Mouse (Mus musculus) small intestine, adult 2 months (tissue): ENCODE measurements around the gene B4galt2.

Source experiments
- CTCF ChIP-seq: fragments of 200-500 bp; IDR thresholded peaks from 2 replicates; pipeline ENCODE4 v1.5.1; 2012; ENCODE audit warnings: low read depth, mild to moderate bottlenecking, control low read depth, inconsistent platforms, low read length, moderate library complexity, mixed read lengths; ENCODE audit not compliant: insufficient replicate concordance, insufficient read length; ENCODE audit errors: extremely low read depth
- POLR2A ChIP-seq: fragments of 200-500 bp; IDR thresholded peaks from 2 replicates; pipeline ENCODE4 v1.6.1; 2012; ENCODE audit warnings: low read depth, mild to moderate bottlenecking, control low read depth, inconsistent platforms, low read length, moderate library complexity

DNA sequence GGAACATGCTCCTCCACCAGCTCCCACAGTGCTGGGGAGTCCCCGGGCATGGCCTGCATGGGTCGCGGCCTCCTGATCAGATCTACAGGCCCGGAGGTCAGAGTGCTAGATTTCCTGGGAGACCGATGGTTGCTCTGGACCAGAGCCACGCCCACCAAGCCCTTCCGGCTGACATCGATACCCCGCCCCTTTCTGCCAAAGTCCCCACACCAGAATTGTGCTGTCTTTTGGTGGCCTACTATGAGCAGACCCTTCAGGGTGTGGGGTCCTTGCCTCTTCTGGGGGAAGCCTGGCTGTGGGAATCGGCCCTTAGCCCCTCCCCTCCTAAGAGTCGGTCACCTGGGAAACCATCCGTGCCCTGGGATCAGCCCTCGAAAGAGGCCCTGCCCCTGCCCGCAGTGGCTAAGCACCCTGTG lies 10.8 kb downstream of the B4galt2 start, which contains the start of gene Ccdc24:
- no peak for TF ChIP-seq CTCF
- TF ChIP-seq POLR2A: no peak
